ENCODE assay signal across 12 mouse cellular contexts in the genomic region with DNA sequence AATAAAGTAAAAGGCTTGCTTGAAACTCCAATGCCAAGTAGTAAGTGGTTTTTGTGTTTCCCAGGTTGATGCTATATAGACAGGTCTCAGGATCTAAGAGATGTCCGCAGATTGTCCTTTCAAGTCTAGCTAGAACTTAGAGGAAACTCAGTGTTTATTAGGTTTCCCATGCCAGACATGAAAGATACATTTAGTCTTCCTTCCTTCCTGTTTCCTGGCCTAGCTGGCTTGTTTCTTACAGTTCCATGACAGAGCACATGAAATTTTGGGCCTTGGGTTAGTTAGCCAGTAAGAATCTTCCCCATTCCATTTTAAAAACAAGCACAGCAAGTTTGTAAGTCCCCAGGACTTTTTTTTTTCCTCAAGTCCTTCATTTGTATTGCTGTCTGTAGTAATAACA.
"Had no signal": no experiment of that assay in that cellular context is flagged by ENCODE, and none has a peak within 500 bp of the region (broad histone marks: within the 10 kb centered on the region; RNA-seq: fewer than 3 reads in every experiment).

No protein-coding gene starts in this region.

- H3K36me3 ChIP-seq: limb, embryonic 12.5 days; liver, embryonic 13.5 days; midbrain, embryonic 13.5 days; stomach, embryonic 15.5 days had no signal

- H3K27ac ChIP-seq: limb, embryonic 12.5 days; liver, embryonic 13.5 days; macrophage; midbrain, embryonic 13.5 days; stomach, embryonic 15.5 days had no signal

- H3K4me1 ChIP-seq: liver, embryonic 13.5 days had no signal

- H3K9me3 ChIP-seq: limb, embryonic 12.5 days; liver, embryonic 13.5 days; megakaryocyte, embryonic 14.5 days; midbrain, embryonic 13.5 days; stomach, embryonic 15.5 days had no signal

- H3K9ac ChIP-seq: limb, embryonic 12.5 days; liver, embryonic 13.5 days; liver, postnatal 0 days; midbrain, embryonic 13.5 days; stomach, embryonic 15.5 days had no signal

- ATAC-seq: intestine, postnatal 0 days; liver, postnatal 0 days; midbrain, embryonic 13.5 days had no signal

- H3K4me2 ChIP-seq: limb, embryonic 12.5 days; liver, embryonic 13.5 days; midbrain, embryonic 13.5 days; stomach, embryonic 15.5 days had no signal

- DNase-seq: liver; liver, embryonic 13.5 days; liver, postnatal 0 days; right cerebral cortex, postnatal 14 days; thymus, adult 2 months; thymus, postnatal 25 days had no signal

- H3K27me3 ChIP-seq: limb, embryonic 12.5 days; liver, embryonic 13.5 days; midbrain, embryonic 13.5 days; stomach, embryonic 15.5 days had no signal

- H3K4me3 ChIP-seq: limb, embryonic 12.5 days; liver, embryonic 13.5 days; megakaryocyte, embryonic 14.5 days; midbrain, embryonic 13.5 days; stomach, embryonic 15.5 days had no signal
